Mouse (Mus musculus) CH12.LX (cell line): ENCODE measurements around the gene Nell1.

Source experiments
- HCFC1 ChIP-seq: IDR thresholded peaks from 2 replicates; pipeline ENCODE4 v1.6.1; 2012; ENCODE audit warnings: low read depth, mild to moderate bottlenecking, inconsistent platforms, low read length, improper control_type of control experiment
- NELFE ChIP-seq: IDR thresholded peaks from 2 replicates; pipeline ENCODE4 v1.6.1; 2011; ENCODE audit warnings: low read depth, low read length, improper control_type of control experiment
- NRF1 ChIP-seq: IDR thresholded peaks from 2 replicates; pipeline ENCODE4 v1.6.1; 2014; ENCODE audit warnings: low read depth, mild to moderate bottlenecking, inconsistent platforms, low read length, improper control_type of control experiment, moderate library complexity
- RAD21 ChIP-seq: IDR thresholded peaks from 2 replicates; pipeline ENCODE4 v1.6.1; 2011; ENCODE audit warnings: low read depth, mild to moderate bottlenecking, low read length, improper control_type of control experiment, moderate library complexity

- TF ChIP-seq NRF1 (no peak), HCFC1 (no peak), NELFE (no peak), RAD21 (no peak)
Measured at GRCm38 (mm10) chr7:50629186-50629585, 654.5 kb downstream of the Nell1 start.
